Mouse (Mus musculus) kidney, adult 2 months (tissue): Measurements from ENCODE around the gene Mylk3.

Experiments used
- CTCF ChIP-seq: fragments of 200-500 bp; conservative IDR thresholded peaks from 2 replicates; pipeline ENCODE4 v1.5.1; 2011; ENCODE audit warnings: low read depth, mild to moderate bottlenecking, control low read depth, low read length, moderate library complexity, mixed read lengths; ENCODE audit not compliant: insufficient read depth, insufficient read length
- POLR2A ChIP-seq: fragments of 200-500 bp; IDR thresholded peaks from one replicate; pipeline ENCODE4 v1.6.1; 2011; ENCODE audit warnings: low read depth, low read length, control low read depth

DNA sequence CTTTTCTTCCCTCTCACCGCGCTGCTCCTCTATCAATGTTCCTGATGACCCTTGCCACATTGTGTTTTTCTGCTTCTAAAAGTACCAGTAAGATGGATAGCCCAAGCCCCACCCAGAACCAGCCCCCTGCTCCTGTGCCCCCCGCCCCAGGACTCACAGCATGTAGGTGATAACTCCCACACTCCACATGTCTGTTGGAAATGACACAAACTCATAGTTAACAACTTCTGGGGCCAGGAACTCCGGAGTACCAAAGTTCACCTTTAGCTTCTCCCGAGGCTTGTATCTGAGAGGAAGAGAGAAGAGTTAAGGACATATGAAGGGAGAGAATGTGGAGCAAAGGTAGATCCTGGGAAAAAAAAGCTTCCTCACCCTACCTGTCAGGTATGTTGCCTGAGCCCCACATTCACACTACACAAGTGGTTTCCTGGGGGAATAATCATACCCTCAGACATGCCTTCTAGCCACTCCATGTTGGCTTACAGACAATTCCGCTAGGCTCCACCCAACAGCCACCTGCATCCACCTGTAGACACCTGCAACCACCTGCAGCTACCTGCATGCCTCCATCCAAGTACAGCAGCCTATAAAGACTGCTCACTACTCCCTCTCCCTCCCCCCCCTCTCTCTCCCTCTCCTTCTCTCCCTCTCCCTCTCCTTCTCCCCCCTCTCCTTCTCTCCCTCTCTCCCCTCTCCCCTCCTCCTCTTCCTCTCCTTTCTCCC, 49.8 kb downstream of the Mylk3 start:
- TF ChIP-seq POLR2A (no peak), CTCF (no peak)
